Comparison of ENCODE assay signal across 27 mouse cellular contexts in the genomic region with DNA sequence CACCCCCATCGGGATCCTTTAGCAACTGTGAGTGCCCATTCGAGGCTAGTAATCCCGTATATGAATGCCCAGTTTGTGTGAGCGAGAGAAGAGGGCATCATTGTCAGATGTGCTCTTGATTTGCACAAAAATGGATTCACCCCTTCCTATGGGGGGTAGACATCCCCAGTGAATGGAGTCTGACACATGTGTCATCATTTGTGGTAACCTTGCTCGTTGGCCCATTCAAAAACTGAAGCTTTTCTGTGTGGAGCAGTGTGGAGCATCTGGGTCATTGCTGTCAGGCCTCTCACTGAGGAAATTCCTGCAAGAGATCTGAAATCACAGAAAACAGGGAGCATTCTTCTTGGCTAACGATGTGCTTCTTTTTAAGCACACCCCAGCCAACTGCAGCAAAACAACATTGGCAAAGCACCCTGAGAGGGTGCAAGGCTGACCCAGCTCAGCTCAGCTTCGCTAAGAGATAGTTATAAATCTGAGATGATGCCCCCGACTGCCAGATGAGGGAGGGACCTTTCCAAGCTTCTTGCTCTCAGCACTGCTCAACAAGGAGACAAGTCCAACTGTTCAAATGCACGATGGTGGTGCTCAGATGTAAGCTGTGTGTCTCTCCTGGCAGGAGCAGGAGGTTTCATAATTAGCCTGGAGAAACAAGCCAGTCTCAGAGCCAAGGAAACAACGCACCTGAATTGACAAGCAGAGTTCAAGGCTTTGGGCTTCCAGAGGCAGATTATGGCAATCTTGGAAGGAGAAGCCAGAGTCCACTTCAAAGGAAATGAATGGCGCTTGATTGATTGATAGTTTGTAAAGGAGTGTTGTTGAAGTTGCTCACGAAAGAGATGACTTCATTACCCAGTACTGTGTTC. TPM values are rescaled to one million over a fixed set of nuclear protein-coding genes. Genes with fewer than 3 reads are reported as not detected.
DNase-seq lines count a peak whose midpoint lies in the region; ATAC-seq and TF ChIP-seq lines count a peak whose summit lies in the region.
"Had no signal": no experiment of that assay in that cellular context is flagged by ENCODE, and none has a peak within 500 bp of the region (broad histone marks: within the 10 kb centered on the region; RNA-seq: fewer than 3 reads in every experiment).

No protein-coding gene starts in this region.

- H3K27ac ChIP-seq in forebrain, embryonic 14.5 days (ENCODE audit: low read depth, low read length): no peak overlapping the region
- H3K27ac ChIP-seq in forebrain, embryonic 12.5 days: no peak overlapping the region
- H3K27ac ChIP-seq in midbrain, embryonic 13.5 days: 0 out of 2 replicates have a peak overlapping the region, but pooled peaks have one; percentile 2
- H3K27ac ChIP-seq in midbrain, embryonic 11.5 days (ENCODE audit: low read depth, low read length): no peak overlapping the region
- H3K27ac ChIP-seq in neural tube, embryonic 12.5 days: no peak overlapping the region
- H3K27ac ChIP-seq: heart, embryonic 15.5 days; kidney, postnatal 0 days; limb, embryonic 15.5 days; liver, embryonic 14.5 days; stomach, postnatal 0 days had no signal

- no peaks in the 10 kb centered on the region for H3K9me3 ChIP-seq in forebrain, embryonic 14.5 days (replicated peaks; ENCODE audit: control insufficient read depth, low read length)
- no peaks in the 10 kb centered on the region for H3K9me3 ChIP-seq in forebrain, embryonic 12.5 days
- H3K9me3 ChIP-seq in midbrain, embryonic 13.5 days: no peaks in the 10 kb centered on the region
- no peaks in the 10 kb centered on the region for H3K9me3 ChIP-seq in midbrain, embryonic 11.5 days (ENCODE audit: control insufficient read depth, low read length)
- no peaks in the 10 kb centered on the region for H3K9me3 ChIP-seq in neural tube, embryonic 12.5 days
- H3K9me3 ChIP-seq: G1E; heart, embryonic 15.5 days; limb, embryonic 15.5 days had no signal

- H3K27me3 ChIP-seq in forebrain, embryonic 14.5 days (replicated peaks; ENCODE audit: control insufficient read depth, insufficient read depth, low read length): peaks cover 11% of the 10 kb centered on the region
- H3K27me3 ChIP-seq in forebrain, embryonic 12.5 days: peaks cover 18% of the 10 kb centered on the region
- peaks cover 25% of the 10 kb centered on the region for H3K27me3 ChIP-seq in midbrain, embryonic 13.5 days
- peaks cover 14% of the 10 kb centered on the region for H3K27me3 ChIP-seq in midbrain, embryonic 11.5 days (ENCODE audit: control insufficient read depth, insufficient read depth, low read length)
- peaks cover 16% of the 10 kb centered on the region for H3K27me3 ChIP-seq in neural tube, embryonic 12.5 days (replicated peaks)

- TF ChIP-seq CTCF in brain, embryonic 14.5 days (IDR thresholded peaks at IDR 0.05; ENCODE audit: borderline replicate concordance, extremely low read depth, insufficient read depth, insufficient read length): no peak

- no peak overlapping the region for H3K4me2 ChIP-seq in forebrain, embryonic 14.5 days (ENCODE audit: low read length)
- no peak overlapping the region for H3K4me2 ChIP-seq in forebrain, embryonic 12.5 days
- no peak overlapping the region for H3K4me2 ChIP-seq in midbrain, embryonic 13.5 days (replicated peaks)
- H3K4me2 ChIP-seq in midbrain, embryonic 11.5 days: no peak overlapping the region
- H3K4me2 ChIP-seq in neural tube, embryonic 12.5 days (replicated peaks): no peak overlapping the region
- H3K4me2 ChIP-seq: heart, embryonic 15.5 days; limb, embryonic 15.5 days; lung, embryonic 14.5 days had no signal

- H3K36me3 ChIP-seq in forebrain, embryonic 14.5 days (ENCODE audit: control insufficient read depth, insufficient read depth, low read length): no peaks in the 10 kb centered on the region
- no peaks in the 10 kb centered on the region for H3K36me3 ChIP-seq in forebrain, embryonic 12.5 days (replicated peaks)
- H3K36me3 ChIP-seq in midbrain, embryonic 13.5 days: no peaks in the 10 kb centered on the region
- no peaks in the 10 kb centered on the region for H3K36me3 ChIP-seq in midbrain, embryonic 11.5 days (ENCODE audit: control insufficient read depth, insufficient read depth, low read length)
- no peaks in the 10 kb centered on the region for H3K36me3 ChIP-seq in neural tube, embryonic 12.5 days
- H3K36me3 ChIP-seq: G1E; heart, embryonic 15.5 days; limb, embryonic 15.5 days had no signal

- H3K9ac ChIP-seq in forebrain, embryonic 14.5 days (ENCODE audit: low read length): no peak overlapping the region
- H3K9ac ChIP-seq in forebrain, embryonic 12.5 days: no peak overlapping the region
- no peak overlapping the region for H3K9ac ChIP-seq in midbrain, embryonic 13.5 days (replicated peaks)
- H3K9ac ChIP-seq in midbrain, embryonic 11.5 days (ENCODE audit: low read length): no peak overlapping the region
- H3K9ac ChIP-seq in neural tube, embryonic 12.5 days: no peak overlapping the region
- H3K9ac ChIP-seq: heart, embryonic 15.5 days; limb, embryonic 15.5 days; liver, embryonic 14.5 days; lung, embryonic 14.5 days had no signal

- 28% methylated on average over 12 of the region's 12 CpGs for WGBS in forebrain, embryonic 14.5 days
- 34% methylated on average over 12 of the region's 12 CpGs for WGBS in forebrain, embryonic 12.5 days
- 38% methylated on average over 12 of the region's 12 CpGs for WGBS in midbrain, embryonic 13.5 days
- WGBS in midbrain, embryonic 11.5 days: 57% methylated on average over 12 of the region's 12 CpGs
- WGBS in neural tube, embryonic 12.5 days: 38% methylated on average over 12 of the region's 12 CpGs

- no peak overlapping the region for H3K4me3 ChIP-seq in forebrain, embryonic 14.5 days (ENCODE audit: low read depth, low read length)
- H3K4me3 ChIP-seq in forebrain, embryonic 12.5 days (replicated peaks): no peak overlapping the region
- H3K4me3 ChIP-seq in midbrain, embryonic 13.5 days (replicated peaks): no peak overlapping the region
- H3K4me3 ChIP-seq in midbrain, embryonic 11.5 days (ENCODE audit: low read depth, low read length): no peak overlapping the region
- H3K4me3 ChIP-seq in neural tube, embryonic 12.5 days: no peak overlapping the region
- H3K4me3 ChIP-seq: heart, embryonic 15.5 days; limb, embryonic 15.5 days; megakaryocyte, embryonic 14.5 days had no signal

- no peak for TF ChIP-seq POLR2A in brain, embryonic 14.5 days (IDR thresholded peaks at IDR 0.05; ENCODE audit: borderline replicate concordance, extremely low read depth, insufficient read depth, insufficient read length, poor library complexity, severe bottlenecking)

- DNase-seq in forebrain, embryonic 14.5 days (ENCODE audit: low spot score): no peak
- DNase-seq in midbrain, embryonic 11.5 days (ENCODE audit: low spot score, missing footprints): no peak
- DNase-seq in brain, embryonic 14.5 days (ENCODE audit: low read depth): peak; percentile 37
- no peak for DNase-seq in testis, postnatal 10 days (ENCODE audit: low spot score)
- DNase-seq in natural killer cell, adult 2 months (ENCODE audit: low spot score in 2 of 2): no peak
- DNase-seq: adrenal gland, adult 2 months; cerebellum, adult 11-12 months; cerebellum, postnatal 10 days; gastrocnemius, postnatal 36 days; heart, postnatal 36 days; kidney, adult 2 months; layer of hippocampus, adult 9-11 months; left cerebral cortex, postnatal 4 days; lung, embryonic 14.5 days; right cerebral cortex, postnatal 14 days had no signal

- ATAC-seq in forebrain, embryonic 14.5 days: 0 out of 2 replicates have a peak, but pooled peaks have one; percentile 20
- ATAC-seq in forebrain, embryonic 12.5 days (ENCODE audit: low FRiP score): no peak
- no peak for ATAC-seq in midbrain, embryonic 13.5 days
- ATAC-seq in midbrain, embryonic 11.5 days (ENCODE audit: low FRiP score): no peak; the same call in 1 of the 2 replicates
- ATAC-seq in neural tube, embryonic 12.5 days (ENCODE audit: low FRiP score, low read depth): 0 out of 2 replicates have a peak, but pooled peaks have one; percentile 33
- ATAC-seq: inflammation-experienced regulatory T-cells, adult 6 months; midbrain, embryonic 16.5 days had no signal

- H3K4me1 ChIP-seq in forebrain, embryonic 14.5 days (ENCODE audit: control insufficient read depth, insufficient read depth, low read length): peaks cover 5% of the 10 kb centered on the region
- H3K4me1 ChIP-seq in forebrain, embryonic 12.5 days: peaks cover 18% of the 10 kb centered on the region
- H3K4me1 ChIP-seq in midbrain, embryonic 13.5 days (replicated peaks): peaks cover 17% of the 10 kb centered on the region
- peaks cover 4% of the 10 kb centered on the region for H3K4me1 ChIP-seq in midbrain, embryonic 11.5 days (ENCODE audit: control insufficient read depth, insufficient read depth, low read length)
- H3K4me1 ChIP-seq in neural tube, embryonic 12.5 days: peaks cover 11% of the 10 kb centered on the region

RNA-seq across cellular contexts. Expression of gene Moxd1, which starts 5.2 kb away (rescaled TPM):
- 1.7 and 2.1 TPM in 2 replicates for polyA plus RNA-seq in forebrain, embryonic 14.5 days (2014; fragmentation: Nextera tagmentation; extraction: Ambion mirVana)
- 2.7 and 3.2 TPM in 2 replicates for polyA plus RNA-seq in forebrain, embryonic 12.5 days (2016; fragmentation: Nextera tagmentation; extraction: Ambion mirVana)
- polyA plus RNA-seq in midbrain, embryonic 13.5 days (2015; fragmentation: Nextera tagmentation; extraction: Ambion mirVana): 0.67 and 1.3 TPM in 2 replicates
- 1.8 and 3.9 TPM in 2 replicates for polyA plus RNA-seq in midbrain, embryonic 11.5 days (2014; fragmentation: Nextera tagmentation; extraction: Ambion mirVana)
- polyA plus RNA-seq in brain, embryonic 14.5 days (2012; rRNA removed): 2.0 and 5.0 TPM in 2 replicates
- 32.6 and 39.2 TPM in 2 replicates for polyA plus RNA-seq in neural tube, embryonic 12.5 days (2016; fragmentation: Nextera tagmentation; extraction: Ambion mirVana)
- polyA plus RNA-seq: G1E; inflammation-experienced regulatory T-cells, adult 6 months had no signal

Comparison
In these comparisons a context has a peak if more than half of its experiments do, and no peak if none do; other contexts are left out.
1. ATAC-seq: peak in forebrain, embryonic 14.5 days (single experiment) and neural tube, embryonic 12.5 days (single experiment); none in forebrain, embryonic 12.5 days (single experiment), midbrain, embryonic 13.5 days (single experiment) and midbrain, embryonic 11.5 days (single experiment).